10 mouse cellular contexts compared by ENCODE assay signal in the genomic region with DNA sequence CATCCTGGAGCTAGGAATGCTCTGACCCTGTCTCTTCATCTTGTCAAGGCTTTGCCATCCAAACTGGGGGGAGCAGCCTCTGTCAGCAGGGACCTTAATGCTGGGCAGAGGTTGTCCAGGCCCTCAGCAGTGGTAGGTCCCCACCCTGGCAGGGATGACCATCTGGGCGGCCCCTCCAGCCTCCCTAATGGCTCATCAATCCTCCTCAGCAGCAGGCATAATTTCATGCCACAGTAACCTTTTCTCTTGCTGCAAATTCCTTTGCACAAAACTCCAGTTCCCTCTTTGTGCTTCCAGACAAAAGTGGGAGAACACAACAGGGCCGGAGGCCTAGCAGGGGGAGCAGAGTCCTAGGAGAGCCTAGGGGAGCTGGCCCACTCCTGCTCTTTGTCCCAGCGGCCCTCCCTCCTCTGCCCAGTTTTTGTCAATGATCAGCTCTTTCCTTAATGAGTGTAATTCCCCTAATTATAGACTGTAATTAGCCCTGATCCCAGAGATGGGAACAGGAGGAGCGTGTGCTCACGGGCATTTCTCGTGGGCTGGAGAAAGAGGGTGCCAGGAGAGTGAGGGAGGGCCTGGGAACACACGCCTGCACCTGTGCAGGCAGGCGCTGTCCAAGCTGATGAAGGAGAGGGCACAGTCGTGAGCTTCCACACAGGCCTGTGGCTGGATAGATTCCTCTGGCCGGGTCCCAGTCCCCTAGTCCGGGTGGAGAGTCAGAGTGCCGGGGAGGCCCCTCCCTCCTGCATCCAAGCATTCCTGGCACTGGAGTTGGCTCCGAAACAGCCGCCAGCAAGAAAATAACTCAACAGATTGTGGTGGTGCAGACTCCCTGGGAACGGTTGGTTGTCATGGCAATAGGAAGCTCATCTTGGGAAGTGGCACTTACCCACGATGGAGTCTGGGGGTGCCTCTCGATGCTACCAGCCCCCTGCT. TPM values are rescaled to one million over a fixed set of nuclear protein-coding genes. Genes with fewer than 3 reads are reported as not detected.
DNase-seq lines count a peak whose midpoint lies in the region; ATAC-seq and TF ChIP-seq lines count a peak whose summit lies in the region.
"Had no signal": no experiment of that assay in that cellular context is flagged by ENCODE, and none has a peak within 500 bp of the region (broad histone marks: within the 10 kb centered on the region; RNA-seq: fewer than 3 reads in every experiment).

No protein-coding gene starts in this region.

- 0 out of 2 replicates have a peak, but pooled peaks cover 3% of the 10 kb centered on the region for H3K27me3 ChIP-seq in embryonic facial prominence, embryonic 15.5 days
- 0 out of 2 replicates have a peak, but pooled peaks cover 2% of the 10 kb centered on the region for H3K27me3 ChIP-seq in midbrain, embryonic 15.5 days (replicated peaks)
- no peaks in the 10 kb centered on the region for H3K27me3 ChIP-seq in intestine, postnatal 0 days (replicated peaks; ENCODE audit: control insufficient read depth, insufficient read depth, low read length)

- TF ChIP-seq CTCF in intestine, postnatal 0 days (IDR thresholded peaks at IDR 0.05; ENCODE audit: low read depth) = no peak

- no peaks in the 10 kb centered on the region for H3K36me3 ChIP-seq in embryonic facial prominence, embryonic 15.5 days
- H3K36me3 ChIP-seq in midbrain, embryonic 15.5 days (replicated peaks) = no peaks in the 10 kb centered on the region; the same call in 1 of the 2 replicates
- no peaks in the 10 kb centered on the region for H3K36me3 ChIP-seq in intestine, postnatal 0 days (ENCODE audit: control insufficient read depth, insufficient read depth)

- H3K4me3 ChIP-seq in embryonic facial prominence, embryonic 15.5 days (replicated peaks) = no peak overlapping the region
- H3K4me3 ChIP-seq in midbrain, embryonic 15.5 days = no peak overlapping the region
- no peak overlapping the region for H3K4me3 ChIP-seq in intestine, postnatal 0 days (ENCODE audit: low read depth, low read length)

- peak; percentile 31 for DNase-seq in 3T3-L1 (ENCODE audit: low read depth, low spot score)
- DNase-seq in brain, adult 2 months (ENCODE audit: low read depth, low spot score) = peak; percentile 98
- DNase-seq in kidney, postnatal 36 days = peak; percentile 31 to 42
- no peak for DNase-seq in adrenal gland, postnatal 4 days (ENCODE audit: low spot score in 2 of 2)
- no peak for DNase-seq in thymus, adult 18-20 months

- ATAC-seq in embryonic facial prominence, embryonic 15.5 days (ENCODE audit: insufficient number of reproducible peaks, low FRiP score, low TSS enrichment, low read depth) = 0 out of 2 replicates have a peak, but pooled peaks have one; percentile 26
- peak; percentile 69 for ATAC-seq in midbrain, embryonic 15.5 days (replicated peaks)
- ATAC-seq in intestine, postnatal 0 days = no peak

- no peak overlapping the region for H3K4me2 ChIP-seq in embryonic facial prominence, embryonic 15.5 days (replicated peaks)
- H3K4me2 ChIP-seq in midbrain, embryonic 15.5 days = peak overlapping the region; percentile 21
- no peak overlapping the region for H3K4me2 ChIP-seq in intestine, postnatal 0 days (replicated peaks; ENCODE audit: low read depth)

- H3K9me3 ChIP-seq in embryonic facial prominence, embryonic 15.5 days (replicated peaks) = no peaks in the 10 kb centered on the region
- H3K9me3 ChIP-seq in midbrain, embryonic 15.5 days = no peaks in the 10 kb centered on the region
- no peaks in the 10 kb centered on the region for H3K9me3 ChIP-seq in intestine, postnatal 0 days (ENCODE audit: control insufficient read depth)

- H3K4me1 ChIP-seq in embryonic facial prominence, embryonic 15.5 days = peaks cover 17% of the 10 kb centered on the region
- H3K4me1 ChIP-seq in midbrain, embryonic 15.5 days = peaks cover 29% of the 10 kb centered on the region
- no peaks in the 10 kb centered on the region for H3K4me1 ChIP-seq in intestine, postnatal 0 days (replicated peaks; ENCODE audit: control insufficient read depth, insufficient read depth, low read length)

- 18% methylated on average over 17 of the region's 17 CpGs for WGBS in embryonic facial prominence, embryonic 15.5 days
- WGBS in midbrain, embryonic 15.5 days = 3% methylated on average over 17 of the region's 17 CpGs
- 48% methylated on average over 17 of the region's 17 CpGs for WGBS in intestine, postnatal 0 days

- H3K9ac ChIP-seq in embryonic facial prominence, embryonic 15.5 days = no peak overlapping the region
- H3K9ac ChIP-seq in midbrain, embryonic 15.5 days = peak overlapping the region; percentile 23; the same call in 1 of the 2 replicates
- no peak overlapping the region for H3K9ac ChIP-seq in intestine, postnatal 0 days (ENCODE audit: low read depth, low read length)

- H3K27ac ChIP-seq in embryonic facial prominence, embryonic 15.5 days (replicated peaks) = no peak overlapping the region; the same call in 1 of the 2 replicates
- H3K27ac ChIP-seq in midbrain, embryonic 15.5 days = peak overlapping the region; percentile 72
- H3K27ac ChIP-seq in intestine, postnatal 0 days (ENCODE audit: low read depth, low read length) = no peak overlapping the region
- H3K27ac ChIP-seq: kidney, postnatal 0 days had no signal

RNA-seq across cellular contexts. Expression of a gene that starts 17.2 kb away (rescaled TPM):
- polyA plus RNA-seq in embryonic facial prominence, embryonic 15.5 days (2015; fragmentation: Nextera tagmentation; extraction: Ambion mirVana) = 16.8 and 18.4 TPM in 2 replicates
- 19.2 and 20.7 TPM in 2 replicates for polyA plus RNA-seq in midbrain, embryonic 15.5 days (2015; fragmentation: Nextera tagmentation; extraction: Ambion mirVana)
- 10 to 100 TPM; 80.7 to 81.8 TPM for total RNA-seq in adrenal gland, postnatal 4 days (2021)
- polyA plus RNA-seq in intestine, postnatal 0 days (2015; fragmentation: Nextera tagmentation; extraction: Ambion mirVana) = 7.2 and 8.4 TPM in 2 replicates

RNA-seq across cellular contexts. Expression of a gene that starts 34.8 kb away (rescaled TPM):
- polyA plus RNA-seq in embryonic facial prominence, embryonic 15.5 days (2015; fragmentation: Nextera tagmentation; extraction: Ambion mirVana) = 0.60 and 1.3 TPM in 2 replicates
- polyA plus RNA-seq in midbrain, embryonic 15.5 days (2015; fragmentation: Nextera tagmentation; extraction: Ambion mirVana) = 159 and 162 TPM in 2 replicates
- total RNA-seq in adrenal gland, postnatal 4 days (2021) = 1 to 10 TPM; 3.9 to 6.0 TPM
- polyA plus RNA-seq in intestine, postnatal 0 days (2015; fragmentation: Nextera tagmentation; extraction: Ambion mirVana) = 0.77 and 0.80 TPM in 2 replicates
- polyA plus RNA-seq: spleen, adult 2 months had no signal

Comparison
In these comparisons a context has a peak if more than half of its experiments do, and no peak if none do; other contexts are left out.
1. DNase-seq: peak in 3T3-L1 (single experiment), brain, adult 2 months (single experiment) and kidney, postnatal 36 days (2 of 2); none in adrenal gland, postnatal 4 days (0 of 2) and thymus, adult 18-20 months (0 of 2).
2. RNA of a gene that starts 34.8 kb away (polyA plus RNA-seq): 159 to 162 TPM in midbrain, embryonic 15.5 days; 0.60 to 1.3 TPM in embryonic facial prominence, embryonic 15.5 days and 0.77 to 0.80 TPM in intestine, postnatal 0 days; every median in the first group is over 10 times any median in the second.